Comparison of ENCODE assay signal across 7 mouse cellular contexts in genomic region chr3:58167761-58168290, GRCm38 (mm10).
"Had no signal": no experiment of that assay in that cellular context is flagged by ENCODE, and none has a peak within 500 bp of the region (broad histone marks: within the 10 kb centered on the region; RNA-seq: fewer than 3 reads in every experiment).

No protein-coding gene starts in this region.

- DNase-seq: liver, embryonic 13.5 days; lung, adult 2 months; thymus, postnatal 36 days had no signal

- H3K9me3 ChIP-seq: liver, embryonic 13.5 days; neural tube, embryonic 12.5 days; neural tube, embryonic 15.5 days; stomach, embryonic 15.5 days had no signal

- H3K36me3 ChIP-seq: liver, embryonic 13.5 days; neural tube, embryonic 12.5 days; neural tube, embryonic 15.5 days; stomach, embryonic 15.5 days had no signal

- H3K4me2 ChIP-seq: liver, embryonic 13.5 days; midbrain, embryonic 11.5 days; neural tube, embryonic 12.5 days; neural tube, embryonic 15.5 days; stomach, embryonic 15.5 days had no signal

- H3K4me1 ChIP-seq: liver, embryonic 13.5 days; neural tube, embryonic 12.5 days; stomach, embryonic 15.5 days had no signal

- H3K27me3 ChIP-seq: liver, embryonic 13.5 days; neural tube, embryonic 15.5 days; stomach, embryonic 15.5 days had no signal

- H3K4me3 ChIP-seq: liver, embryonic 13.5 days; neural tube, embryonic 12.5 days; neural tube, embryonic 15.5 days; stomach, embryonic 15.5 days had no signal

- H3K9ac ChIP-seq: liver, embryonic 13.5 days; neural tube, embryonic 12.5 days; neural tube, embryonic 15.5 days; stomach, embryonic 15.5 days had no signal

- H3K27ac ChIP-seq: liver, embryonic 13.5 days; neural tube, embryonic 12.5 days; neural tube, embryonic 15.5 days; stomach, embryonic 15.5 days had no signal
